Mouse (Mus musculus) forebrain, embryonic 14.5 days (tissue): ENCODE measurements around the gene Cct4. TPM values are rescaled to one million over a fixed set of nuclear protein-coding genes. Genes with fewer than 3 reads are reported as not detected.
A peak's percentile ranks its signal among the peaks of the same experiment; 100 is the strongest.

Experiments
- ATAC-seq: fragments of 200-750 bp; cut with Nextera tagmentation; 2 replicates; pipeline ENCODE4 v1.8.0; 2017; ENCODE audit warnings: mild to moderate bottlenecking, moderate library complexity
- DNase-seq: peaks from one replicate; pipeline ENCODE4 v3.0.0-alpha.2; 2015; ENCODE audit warnings: low spot score
- H3K27ac ChIP-seq: fragments of 300-500 bp; sonication (generic); 2 replicates; pipeline ENCODE4 v1.5.1; 2014; ENCODE audit warnings: low read depth, mild to moderate bottlenecking, control low read depth, low read length, moderate library complexity
- H3K27me3 ChIP-seq: fragments of 300-500 bp; sonication (generic); replicated peaks from 2 replicates; pipeline ENCODE4 v1.6.1; 2014; ENCODE audit warnings: low read length, control low read depth, mixed read lengths; ENCODE audit not compliant: control insufficient read depth, insufficient read depth
- H3K36me3 ChIP-seq: fragments of 300-500 bp; sonication (generic); 2 replicates; pipeline ENCODE4 v1.6.1; 2014; ENCODE audit warnings: low read length, control low read depth; ENCODE audit not compliant: control insufficient read depth, insufficient read depth
- H3K4me1 ChIP-seq: fragments of 300-500 bp; sonication (generic); 2 replicates; pipeline ENCODE4 v1.6.1; 2014; ENCODE audit warnings: antibody characterized with exemption, low read length, control low read depth; ENCODE audit not compliant: control insufficient read depth, insufficient read depth
- H3K4me2 ChIP-seq: fragments of 300-500 bp; sonication (generic); 2 replicates; pipeline ENCODE4 v1.6.1; 2014; ENCODE audit warnings: mild to moderate bottlenecking, control low read depth, low read length
- H3K4me3 ChIP-seq: fragments of 300-500 bp; sonication (generic); 2 replicates; pipeline ENCODE4 v1.5.1; 2014; ENCODE audit warnings: low read depth, low read length, control low read depth
- H3K9ac ChIP-seq: fragments of 300-500 bp; sonication (generic); 2 replicates; pipeline ENCODE4 v1.6.1; 2014; ENCODE audit warnings: mild to moderate bottlenecking, low read length, control low read depth, moderate library complexity
- H3K9me3 ChIP-seq: fragments of 300-500 bp; sonication (generic); replicated peaks from 2 replicates; pipeline ENCODE4 v1.6.1; 2016; ENCODE audit warnings: low read length, control low read depth, mixed read lengths; ENCODE audit not compliant: control insufficient read depth
- WGBS: fragments of 180-500 bp; shearing (Covaris S2); extraction: QIAGEN DNeasy Blood & Tissue Kit; methylation state at CpG from one replicate; pipeline ENCODE4 v1.1.7; 2014; 5-methylcytosine and 5-hydroxymethylcytosine counted together
- polyA plus RNA-seq: library from polyadenylated mRNA; unstranded; fragments of >200 nt; fragmentation: Nextera tagmentation; extraction: Ambion mirVana; gene quantifications from 2 replicates; pipeline ENCODE4 v1.2.1, GENCODE M21; 2014

Cct4 gene
- polyA plus RNA-seq, 1 experiment from 2014 or later = 378 TPM

DNA sequence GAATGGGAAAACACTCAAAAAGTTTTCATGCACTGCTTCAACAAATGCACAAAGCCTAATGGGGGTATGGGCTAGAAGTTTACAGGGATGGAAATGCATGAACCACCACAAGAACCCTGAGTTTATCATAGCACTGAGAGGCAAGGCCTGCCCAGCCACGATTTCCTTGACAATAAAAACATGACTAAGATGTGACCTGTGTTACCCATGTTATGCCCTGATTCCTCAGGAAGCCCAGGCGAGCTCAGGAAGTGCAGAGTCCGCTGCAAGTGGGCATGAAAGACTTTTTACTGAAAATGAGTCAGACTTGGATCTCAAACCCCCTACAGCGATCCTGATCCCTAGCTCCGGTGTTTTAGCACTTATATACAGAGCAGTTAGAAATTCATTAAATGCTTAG, 56.9 kb downstream of the Cct4 start:
- H3K4me1 ChIP-seq = no peaks in the 10 kb centered on the region
- 74% methylated on average over 5 of the region's 5 CpGs for WGBS
- H3K4me2 ChIP-seq = no peak overlapping the region
- no peak for DNase-seq
- no peak overlapping the region for H3K9ac ChIP-seq
- no peaks in the 10 kb centered on the region for H3K27me3 ChIP-seq
- H3K4me3 ChIP-seq = no peak overlapping the region
- no peak for ATAC-seq
- no peaks in the 10 kb centered on the region for H3K36me3 ChIP-seq
- no peaks in the 10 kb centered on the region for H3K9me3 ChIP-seq
- no peak overlapping the region for H3K27ac ChIP-seq

DNA sequence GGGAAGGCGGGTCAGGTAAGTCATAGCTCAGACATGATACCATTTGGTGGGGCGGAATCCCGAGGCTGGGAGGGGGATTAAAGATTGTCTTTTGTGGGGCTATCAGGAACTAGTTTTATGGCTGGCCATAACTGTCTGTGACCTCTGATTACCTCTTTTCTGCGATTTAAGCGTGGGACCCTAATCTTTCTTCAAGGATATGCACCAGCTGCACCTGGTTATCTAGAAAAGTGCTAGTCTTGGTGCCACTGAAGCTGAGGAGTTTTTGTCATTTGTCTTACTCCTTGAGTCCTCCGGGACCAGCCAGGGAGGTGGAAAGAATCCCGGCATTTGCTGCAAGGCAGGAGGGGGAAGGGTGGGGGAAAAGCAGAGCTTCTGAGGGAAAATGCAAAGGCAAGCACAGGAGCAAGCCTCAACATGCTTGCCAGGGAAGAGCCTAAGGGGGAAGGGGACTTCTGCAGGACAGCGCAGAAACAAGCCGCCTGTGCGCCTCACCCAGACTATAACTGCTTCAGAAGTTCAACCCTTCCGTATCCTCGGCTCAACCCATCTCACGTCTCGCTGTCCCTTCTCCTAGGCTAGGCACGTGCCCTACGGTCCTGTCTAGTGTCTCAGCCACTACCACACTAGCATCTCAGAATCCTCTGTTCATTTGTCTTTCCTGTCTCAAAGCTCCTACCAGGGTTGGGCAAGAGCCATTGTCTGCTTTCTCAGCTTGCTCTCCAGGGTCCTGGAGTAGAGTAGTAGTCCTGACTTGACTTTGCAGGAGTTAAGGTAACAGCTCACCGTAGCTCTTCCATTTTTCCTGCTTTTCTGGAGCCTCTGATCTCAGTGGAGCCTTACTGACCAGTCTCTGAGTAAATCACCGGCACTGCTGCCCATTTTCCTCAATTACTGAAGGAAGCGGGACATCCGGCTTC, 57.6 kb downstream of the Cct4 start:
- Histone ChIP-seq H3K9ac (no peak overlapping the region), H3K36me3 (no peaks in the 10 kb centered on the region), H3K4me3 (no peak overlapping the region), H3K4me1 (no peaks in the 10 kb centered on the region), H3K9me3 (no peaks in the 10 kb centered on the region), H3K27me3 (no peaks in the 10 kb centered on the region), H3K4me2 (peak overlapping the region; percentile 8; the same call in 1 of the 2 replicates), H3K27ac (no peak overlapping the region)
- DNase-seq = no peak
- WGBS = 46% methylated on average over 20 of the region's 20 CpGs
- no peak for ATAC-seq

DNA sequence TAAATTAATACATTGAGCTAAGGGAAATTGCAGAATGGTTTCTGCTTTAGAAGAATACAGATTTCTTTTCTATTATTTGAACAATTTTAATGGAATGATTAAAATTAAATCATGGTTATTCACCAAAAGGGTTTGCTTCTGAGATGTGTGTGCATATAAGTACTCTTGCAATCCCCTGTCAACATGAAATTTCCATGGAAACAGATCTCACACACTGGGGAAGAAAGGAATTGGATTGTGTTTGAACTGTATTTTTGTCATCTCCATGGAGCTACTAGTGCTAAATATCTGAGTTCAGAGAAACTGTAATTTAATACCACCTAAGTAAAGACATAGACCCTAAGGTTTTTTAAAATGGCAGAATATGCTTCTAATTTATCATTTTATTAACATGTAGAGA, 59.3 kb downstream of the Cct4 start:
- H3K4me2 ChIP-seq = no peak overlapping the region
- no peaks in the 10 kb centered on the region for H3K27me3 ChIP-seq
- peak; percentile 8 for DNase-seq
- H3K4me3 ChIP-seq = no peak overlapping the region
- no peaks in the 10 kb centered on the region for H3K9me3 ChIP-seq
- H3K4me1 ChIP-seq = no peaks in the 10 kb centered on the region
- no peak for ATAC-seq
- no peak overlapping the region for H3K9ac ChIP-seq
- H3K27ac ChIP-seq = no peak overlapping the region
- no peaks in the 10 kb centered on the region for H3K36me3 ChIP-seq

DNA sequence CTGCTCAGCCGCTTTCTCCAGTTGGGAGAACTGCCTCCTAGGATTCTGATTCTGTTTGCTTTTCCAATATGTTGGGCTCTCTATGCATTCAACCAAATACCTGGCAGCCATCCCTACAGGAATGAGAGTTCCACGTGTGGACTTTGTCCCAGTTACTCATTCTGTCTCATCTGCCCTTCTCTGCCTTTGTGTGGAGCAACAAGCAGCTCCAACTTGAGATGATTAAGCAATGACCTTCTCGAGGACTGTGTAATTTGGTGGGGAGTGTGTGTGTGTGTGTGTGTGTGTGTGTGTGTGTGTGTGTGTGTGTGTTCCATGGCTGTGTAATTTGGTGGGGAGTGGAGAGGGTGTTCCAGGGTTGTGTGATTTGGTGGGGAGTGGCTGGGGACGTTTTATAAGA, 62.0 kb downstream of the Cct4 start:
- no peak for DNase-seq
- WGBS = 61% methylated on average over 4 of the region's 4 CpGs

More for the DNA sequence above, 62.0 kb downstream of the Cct4 start:
- H3K27me3 ChIP-seq = no peaks in the 10 kb centered on the region
- H3K9ac ChIP-seq = no peak overlapping the region
- no peaks in the 10 kb centered on the region for H3K4me1 ChIP-seq
- no peak for ATAC-seq
- H3K36me3 ChIP-seq = no peaks in the 10 kb centered on the region
- no peak overlapping the region for H3K4me2 ChIP-seq
- no peak overlapping the region for H3K27ac ChIP-seq
- no peaks in the 10 kb centered on the region for H3K9me3 ChIP-seq
- no peak overlapping the region for H3K4me3 ChIP-seq

Other genes starting within 250 kb of the Cct4 start
- 2.3 and 3.8 TPM in 2 replicates for gene B3gnt2, start 129.6 kb upstream of the Cct4 start, polyA plus RNA-seq
- gene Zrsr1, start 18.5 kb upstream of the Cct4 start, polyA plus RNA-seq = 4.7 and 5.6 TPM in 2 replicates
- gene Gm28048, start 8.4 kb upstream of the Cct4 start, polyA plus RNA-seq = 4.0 and 4.3 TPM in 2 replicates
- 285 and 304 TPM in 2 replicates for gene Commd1, start 8.1 kb upstream of the Cct4 start, polyA plus RNA-seq
- 3.2 and 4.1 TPM in 2 replicates for gene Fam161a, start 17.0 kb downstream of the Cct4 start, polyA plus RNA-seq